Mouse (Mus musculus): Measurements from ENCODE around the gene Hk3. TPM values are rescaled to one million over a fixed set of nuclear protein-coding genes. Genes with fewer than 3 reads are reported as not detected.

Gene Hk3
- polyA plus RNA-seq, 1 experiment from 2014 or later, result 0.43 TPM

GRCm38 (mm10) chr13:55017154-55017897, 3.9 kb downstream of the Hk3 start:
- Histone ChIP-seq H3K27me3 (ENCODE audit: insufficient read depth, poor library complexity, severe bottlenecking) (peaks cover 27% of the 10 kb centered on the region), H3K27ac (no peak overlapping the region), H3K36me3 (no peaks in the 10 kb centered on the region), H3K4me3 (no peak overlapping the region), H3K9me3 (no peaks in the 10 kb centered on the region), H3K4me1 (peaks cover under 1% of the 10 kb centered on the region)
- WGBS, result 80% methylated on average over 12 of the region's 12 CpGs
- peak; percentile 43 for DNase-seq (ENCODE audit: low spot score)

DNA sequence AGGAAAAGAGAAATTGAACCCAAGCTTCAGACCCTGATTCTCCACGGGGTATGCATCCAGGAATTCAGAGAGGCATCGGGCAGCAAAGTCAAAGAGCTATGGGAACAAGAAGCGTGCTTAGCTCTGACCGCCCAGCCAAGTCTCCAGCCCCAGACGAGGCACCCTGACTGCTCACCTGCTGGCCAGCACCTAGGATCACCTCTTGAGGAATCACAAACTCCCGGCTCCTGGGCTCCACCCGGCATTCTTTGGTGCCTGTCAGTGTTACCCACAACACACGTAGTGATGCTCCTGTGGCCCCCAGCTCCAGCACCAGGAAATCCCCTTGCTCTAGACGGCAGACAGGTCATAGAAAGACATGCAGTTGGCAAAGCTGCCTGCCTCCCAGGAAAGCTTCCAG, 6.7 kb downstream of the Hk3 start:
- Histone ChIP-seq H3K9me3 (no peaks in the 10 kb centered on the region), H3K27ac (no peak overlapping the region), H3K4me3 (no peak overlapping the region), H3K36me3 (no peaks in the 10 kb centered on the region), H3K27me3 (ENCODE audit: insufficient read depth, poor library complexity, severe bottlenecking) (peaks cover 52% of the 10 kb centered on the region), H3K4me1 (peaks cover 6% of the 10 kb centered on the region)
- DNase-seq (ENCODE audit: low spot score), result peak; percentile 69
- WGBS, result 68% methylated on average over 9 of the region's 9 CpGs

GRCm38 (mm10) chr13:55013702-55014344, 7.4 kb downstream of the Hk3 start:
- Histone ChIP-seq H3K27me3 (ENCODE audit: insufficient read depth, poor library complexity, severe bottlenecking) (peaks cover 58% of the 10 kb centered on the region), H3K27ac (no peak overlapping the region), H3K4me1 (peaks cover 6% of the 10 kb centered on the region), H3K36me3 (no peaks in the 10 kb centered on the region), H3K9me3 (no peaks in the 10 kb centered on the region), H3K4me3 (no peak overlapping the region)
- 44% methylated on average over 9 of the region's 9 CpGs for WGBS
- peak; percentile 69 for DNase-seq (ENCODE audit: low spot score)

DNA sequence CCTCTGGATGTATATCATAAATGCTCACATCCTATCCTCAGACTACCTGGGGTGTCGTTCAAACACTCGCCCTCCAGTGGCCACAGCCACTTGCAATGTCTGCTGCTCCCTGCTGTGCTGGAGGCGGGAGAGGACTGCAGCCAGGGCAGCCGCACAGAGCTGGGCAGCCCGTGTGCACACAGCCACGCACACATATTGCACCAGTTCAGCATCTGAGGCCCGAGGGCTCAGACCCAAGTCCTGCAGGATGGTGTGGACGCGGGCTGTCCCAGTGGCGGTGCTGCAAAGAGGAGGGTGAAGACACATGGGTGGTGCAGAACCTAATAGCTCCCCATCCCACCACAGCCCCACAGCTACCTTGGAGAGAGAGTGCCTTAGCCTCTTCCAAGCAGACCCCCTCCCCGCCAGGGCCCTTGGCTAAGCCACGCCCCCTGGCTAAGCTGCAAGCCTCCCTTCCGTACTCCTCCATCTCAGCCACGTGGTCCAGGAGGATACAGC, 9.2 kb downstream of the Hk3 start:
- H3K27me3 ChIP-seq (ENCODE audit: insufficient read depth, poor library complexity, severe bottlenecking), result peaks cover 72% of the 10 kb centered on the region
- no peaks in the 10 kb centered on the region for H3K9me3 ChIP-seq
- H3K4me3 ChIP-seq, result peak overlapping the region; percentile 29; the same call in 1 of the 2 replicates
- peaks cover 6% of the 10 kb centered on the region for H3K4me1 ChIP-seq
- 5% methylated on average over 14 of the region's 14 CpGs for WGBS
- H3K27ac ChIP-seq, result no peak overlapping the region
- no peak for DNase-seq (ENCODE audit: low spot score)
- no peaks in the 10 kb centered on the region for H3K36me3 ChIP-seq

GRCm38 (mm10) chr13:55011103-55011502, 10.1 kb downstream of the Hk3 start:
- DNase-seq (ENCODE audit: low spot score), result no peak
- no peaks in the 10 kb centered on the region for H3K36me3 ChIP-seq
- H3K4me3 ChIP-seq, result no peak overlapping the region
- H3K27me3 ChIP-seq (ENCODE audit: insufficient read depth, poor library complexity, severe bottlenecking), result peaks cover 81% of the 10 kb centered on the region
- no peak overlapping the region for H3K27ac ChIP-seq
- H3K4me1 ChIP-seq, result peaks cover 6% of the 10 kb centered on the region
- no peaks in the 10 kb centered on the region for H3K9me3 ChIP-seq
- 80% methylated on average over 15 of the region's 15 CpGs for WGBS

- no peak for DNase-seq (ENCODE audit: low spot score)
- Histone ChIP-seq H3K36me3 (no peaks in the 10 kb centered on the region), H3K4me1 (peaks cover 6% of the 10 kb centered on the region), H3K4me3 (no peak overlapping the region), H3K9me3 (no peaks in the 10 kb centered on the region), H3K27ac (no peak overlapping the region), H3K27me3 (ENCODE audit: insufficient read depth, poor library complexity, severe bottlenecking) (peaks cover 92% of the 10 kb centered on the region)
- WGBS, result 83% methylated on average over 6 of the region's 6 CpGs
These were observed 12.6 kb downstream of the Hk3 start for GRCm38 (mm10) chr13:55008589-55008988.

DNA sequence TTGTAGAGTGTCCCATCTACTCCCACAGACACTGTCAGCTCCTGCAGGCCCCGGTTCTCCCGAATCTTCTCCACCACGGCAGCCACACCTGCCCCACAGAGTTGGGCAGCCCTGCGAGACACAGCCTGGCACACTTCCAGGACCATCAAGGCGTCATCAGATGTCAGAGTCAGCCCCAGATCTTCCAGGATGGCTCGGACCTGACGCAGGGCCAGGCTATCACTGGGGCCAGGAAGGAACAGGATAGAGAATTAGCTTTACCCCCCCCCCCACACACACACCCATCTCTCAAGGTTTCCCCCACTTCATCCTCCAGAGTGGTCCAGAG, 14.8 kb downstream of the Hk3 start:
- H3K4me3 ChIP-seq, result no peak overlapping the region
- WGBS, result 60% methylated on average over 7 of the region's 7 CpGs
- no peaks in the 10 kb centered on the region; the same call in 1 of the 2 replicates for H3K4me1 ChIP-seq
- H3K27ac ChIP-seq, result no peak overlapping the region
- H3K36me3 ChIP-seq, result no peaks in the 10 kb centered on the region
- DNase-seq (ENCODE audit: low spot score), result no peak
- H3K27me3 ChIP-seq (ENCODE audit: insufficient read depth, poor library complexity, severe bottlenecking), result peaks cover 92% of the 10 kb centered on the region
- H3K9me3 ChIP-seq, result no peaks in the 10 kb centered on the region

DNA sequence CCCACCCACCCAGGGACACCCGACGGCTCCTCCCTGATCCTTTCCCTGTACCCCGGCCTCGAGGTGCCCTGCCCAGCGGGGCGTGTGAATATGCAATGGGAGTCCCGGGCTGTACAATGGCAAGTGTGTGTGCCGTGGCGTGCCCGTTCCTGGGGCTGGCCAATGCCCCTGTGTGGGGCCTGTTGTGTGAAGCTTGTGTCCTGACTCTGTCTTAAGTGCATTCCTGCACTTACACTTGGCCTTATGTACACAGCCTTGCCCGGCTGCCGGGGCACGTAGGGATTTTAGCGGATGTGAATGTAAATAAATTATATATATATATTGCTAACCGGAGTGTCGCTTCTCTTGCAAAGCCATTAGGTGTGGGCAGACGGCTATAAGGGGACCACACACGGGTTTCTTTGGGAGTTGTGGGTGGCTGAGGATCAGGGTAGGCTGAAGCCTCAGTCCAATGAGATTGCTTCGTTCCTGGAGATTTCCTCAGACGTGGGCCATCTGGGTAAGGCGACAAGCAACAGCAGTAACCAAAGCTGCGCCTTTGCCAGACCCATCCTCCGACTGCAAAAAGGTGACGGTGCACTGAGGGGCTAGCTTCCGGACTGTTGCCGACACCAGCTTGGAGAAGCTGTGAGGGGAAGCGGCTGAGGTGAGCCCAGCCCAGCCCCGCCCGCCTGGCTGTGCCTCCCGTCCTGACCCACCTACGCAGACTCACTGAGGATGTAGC, 15.3 kb downstream of the Hk3 start:
- Histone ChIP-seq H3K4me3 (no peak overlapping the region), H3K36me3 (no peaks in the 10 kb centered on the region), H3K27me3 (ENCODE audit: insufficient read depth, poor library complexity, severe bottlenecking) (peaks cover 94% of the 10 kb centered on the region), H3K27ac (no peak overlapping the region), H3K9me3 (no peaks in the 10 kb centered on the region), H3K4me1 (no peaks in the 10 kb centered on the region; the same call in 1 of the 2 replicates)
- 68% methylated on average over 31 of the region's 31 CpGs for whole genome bisulfite sequencing
- no peak for DNase-seq (ENCODE audit: low spot score)

DNA sequence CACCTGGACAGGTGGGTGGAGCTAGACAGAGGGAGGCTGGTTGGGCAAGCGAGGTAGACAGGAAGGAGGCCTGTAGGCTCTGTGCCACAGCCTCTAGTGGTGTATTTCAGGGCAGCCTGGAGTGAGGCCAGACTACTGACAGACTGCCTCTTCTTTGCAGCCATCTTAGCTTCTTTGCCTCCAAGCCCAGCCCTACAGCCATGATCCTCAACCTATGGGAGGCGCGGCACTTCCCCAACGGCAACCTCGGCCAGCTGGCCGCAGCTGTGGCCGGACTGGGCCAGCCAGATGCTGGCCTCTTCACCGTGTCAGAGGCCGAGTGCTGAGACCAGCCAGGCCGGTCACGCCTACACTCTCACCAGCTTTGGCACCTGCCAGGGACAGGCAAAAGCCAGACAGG, 16.5 kb downstream of the Hk3 start:
- 77% methylated on average over 11 of the region's 11 CpGs for WGBS
- Histone ChIP-seq H3K27ac (no peak overlapping the region), H3K36me3 (no peaks in the 10 kb centered on the region), H3K9me3 (no peaks in the 10 kb centered on the region), H3K4me1 (no peaks in the 10 kb centered on the region; the same call in 1 of the 2 replicates), H3K4me3 (no peak overlapping the region), H3K27me3 (ENCODE audit: insufficient read depth, poor library complexity, severe bottlenecking) (peaks cover 90% of the 10 kb centered on the region)
- no peak for DNase-seq (ENCODE audit: low spot score)

DNA sequence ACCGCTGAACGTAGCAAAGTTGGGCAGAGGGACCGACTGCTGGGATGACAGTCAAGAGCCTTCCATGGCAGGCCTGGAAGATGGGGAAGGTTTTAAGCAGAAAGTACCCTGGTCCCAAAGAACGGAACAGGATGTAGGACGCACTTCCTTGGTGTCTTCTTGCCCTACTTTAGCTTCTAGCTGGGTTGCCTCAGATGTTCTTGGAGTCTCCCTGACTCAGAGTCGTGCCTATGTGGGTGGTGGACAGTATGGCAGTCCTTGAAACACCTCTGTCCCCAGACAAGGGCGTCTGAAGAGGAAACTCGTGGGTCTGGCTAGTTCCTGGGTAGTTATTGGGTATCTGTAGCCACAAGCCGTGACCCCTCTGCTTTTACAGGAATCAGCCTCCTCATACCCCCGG, 19.1 kb downstream of the Hk3 start:
- Histone ChIP-seq H3K4me3 (no peak overlapping the region), H3K4me1 (no peaks in the 10 kb centered on the region; the same call in 1 of the 2 replicates), H3K27me3 (ENCODE audit: insufficient read depth, poor library complexity, severe bottlenecking) (peaks cover 79% of the 10 kb centered on the region), H3K9me3 (no peaks in the 10 kb centered on the region), H3K36me3 (no peaks in the 10 kb centered on the region), H3K27ac (no peak overlapping the region)
- 75% methylated on average over 10 of the region's 10 CpGs for WGBS
- no peak for DNase-seq (ENCODE audit: low spot score)

DNA sequence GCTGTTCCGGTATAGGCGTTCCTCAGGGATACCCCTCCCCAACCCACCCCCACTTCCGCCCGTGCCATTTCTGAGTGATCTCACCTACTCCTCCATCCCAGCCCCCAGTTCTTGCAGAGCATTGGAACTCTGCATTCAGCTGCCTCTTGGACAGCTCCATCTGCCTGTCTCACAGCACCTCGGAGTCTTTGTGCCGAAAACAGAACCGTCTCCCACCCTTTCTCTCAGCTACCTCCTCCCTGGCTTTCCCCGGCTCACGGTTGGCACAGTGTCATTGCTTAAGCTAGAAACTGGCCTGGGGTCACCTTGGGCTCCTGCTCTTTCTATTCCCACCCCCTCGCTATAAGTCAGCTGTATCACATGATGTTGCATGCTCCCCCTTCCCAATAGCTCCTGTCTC, 20.8 kb downstream of the Hk3 start:
- Histone ChIP-seq H3K4me3 (no peak overlapping the region), H3K4me1 (no peaks in the 10 kb centered on the region; the same call in 1 of the 2 replicates), H3K27me3 (ENCODE audit: insufficient read depth, poor library complexity, severe bottlenecking) (peaks cover 75% of the 10 kb centered on the region), H3K27ac (no peak overlapping the region), H3K36me3 (no peaks in the 10 kb centered on the region), H3K9me3 (no peaks in the 10 kb centered on the region)
- DNase-seq (ENCODE audit: low spot score), result no peak
- WGBS, result 79% methylated on average over 10 of the region's 10 CpGs

- H3K36me3 ChIP-seq, result no peaks in the 10 kb centered on the region
- H3K4me1 ChIP-seq, result peaks cover 23% of the 10 kb centered on the region
- 81% methylated on average over 8 of the region's 8 CpGs for WGBS
- DNase-seq (ENCODE audit: low spot score), result no peak
- H3K27ac ChIP-seq, result no peak overlapping the region
- no peak overlapping the region for H3K4me3 ChIP-seq
- no peaks in the 10 kb centered on the region for H3K9me3 ChIP-seq
- H3K27me3 ChIP-seq (ENCODE audit: insufficient read depth, poor library complexity, severe bottlenecking), result peaks cover 62% of the 10 kb centered on the region
These were observed 23.6 kb downstream of the Hk3 start for GRCm38 (mm10) chr13:54997568-54997967.

DNA sequence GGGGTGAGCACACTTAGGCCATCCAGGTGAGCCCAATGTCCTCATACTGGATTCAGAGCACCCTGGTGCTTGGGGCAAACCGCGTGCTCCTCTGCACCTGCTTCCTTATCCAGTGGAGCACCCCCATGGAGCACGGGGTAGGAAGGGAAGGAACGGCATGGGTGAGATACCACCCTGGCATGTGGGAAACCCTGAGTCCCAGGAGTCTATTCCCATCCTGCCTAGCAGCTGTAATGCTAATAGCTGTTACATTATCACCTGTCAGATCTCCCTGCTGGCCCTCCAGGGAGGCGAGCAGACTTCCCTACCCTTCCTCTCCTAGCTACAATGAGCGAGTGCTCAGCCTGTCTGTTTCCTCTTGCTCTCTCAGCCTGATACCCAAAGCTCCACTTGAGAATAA, 26.0 kb downstream of the Hk3 start:
- no peak overlapping the region for H3K4me3 ChIP-seq
- no peak for DNase-seq (ENCODE audit: low spot score)
- peaks cover 62% of the 10 kb centered on the region for H3K27me3 ChIP-seq (ENCODE audit: insufficient read depth, poor library complexity, severe bottlenecking)
- H3K9me3 ChIP-seq, result no peaks in the 10 kb centered on the region
- H3K4me1 ChIP-seq, result peaks cover 24% of the 10 kb centered on the region
- WGBS, result 30% methylated on average over 6 of the region's 6 CpGs
- no peaks in the 10 kb centered on the region for H3K36me3 ChIP-seq
- no peak overlapping the region; the same call in 1 of the 2 replicates for H3K27ac ChIP-seq

Measured in heart, embryonic 10.5 days (tissue).